Mouse (Mus musculus): Measurements from ENCODE around the gene U2af2.

DNA sequence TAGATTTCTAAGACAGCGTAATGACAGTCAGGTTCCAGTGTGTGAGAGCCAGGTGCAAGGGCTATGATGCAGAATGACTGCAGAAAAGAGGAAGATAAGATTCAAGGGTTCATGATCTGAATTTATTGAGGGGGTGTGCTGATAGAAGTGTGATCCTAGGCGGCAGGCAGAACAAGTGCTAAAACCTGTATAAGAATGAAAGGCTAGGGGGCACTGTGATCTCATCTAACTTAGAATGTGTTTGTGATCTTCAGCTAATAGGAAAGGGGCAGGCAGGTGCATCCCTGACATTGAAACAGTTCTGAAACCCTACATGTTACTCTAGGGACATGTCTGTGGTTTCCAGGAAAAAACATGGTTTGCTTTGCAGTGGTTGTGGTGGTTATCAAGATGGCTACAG is 15.8 kb upstream of the U2af2 start:
- TF ChIP-seq CTCF (IDR thresholded peaks at IDR 0.05) (peak; percentile 6; the same call in 1 of the 2 replicates), EP300 (IDR thresholded peaks at IDR 0.05) (no peak)
